Mouse (Mus musculus): ENCODE measurements around the gene Cdca7l. TPM values are rescaled to one million over a fixed set of nuclear protein-coding genes. Genes with fewer than 3 reads are reported as not detected.

Gene Cdca7l
- total and polyA plus RNA-seq, 2 experiments from 2014 or later, result 4.2 to 4.7 TPM

DNA sequence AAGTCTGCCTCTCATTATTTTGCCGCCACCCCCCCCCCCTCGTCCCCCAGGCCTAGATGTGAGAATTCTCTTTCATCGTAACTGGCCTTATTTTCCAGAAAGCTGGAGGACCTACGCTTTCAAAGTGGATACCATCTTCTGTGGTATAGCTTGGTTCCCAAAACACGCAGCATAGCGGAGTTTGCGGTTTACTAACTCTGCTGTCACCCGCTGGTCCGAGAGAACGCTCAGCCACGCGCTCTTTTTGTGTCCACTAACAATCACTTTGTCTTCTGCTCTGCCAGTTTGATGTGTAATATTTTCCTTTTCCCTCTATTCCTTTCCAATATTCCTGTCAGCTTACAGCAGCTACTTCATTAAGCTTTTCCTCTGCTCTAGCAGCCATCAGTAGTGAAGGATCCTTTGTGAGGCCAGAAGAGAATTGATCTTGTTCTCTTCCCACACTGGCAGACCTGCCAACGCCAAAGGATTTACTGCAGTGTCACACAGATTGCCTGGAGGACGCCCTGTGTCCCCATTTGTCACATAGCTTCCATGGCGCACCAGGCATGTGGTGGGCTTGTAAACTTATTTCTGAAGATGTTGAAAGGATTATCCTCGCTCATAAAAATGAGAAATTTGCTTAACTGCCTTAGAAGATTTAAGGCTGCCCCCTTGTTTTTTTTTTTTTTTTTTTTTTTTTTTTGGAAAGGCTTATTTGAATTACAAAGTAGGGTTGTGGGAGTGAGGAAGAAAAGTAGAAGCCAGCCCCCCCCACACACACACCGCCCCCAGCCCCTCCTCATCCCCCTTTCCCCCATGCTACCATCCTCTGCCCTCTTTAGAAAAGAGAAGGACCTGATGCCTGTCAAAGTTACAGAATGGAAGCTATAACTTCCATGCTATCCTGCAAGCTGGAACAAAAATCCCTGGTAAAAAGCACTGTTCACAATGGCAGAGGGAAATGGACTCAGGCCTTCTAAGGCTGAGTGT is 4.6 kb downstream of the Cdca7l start:
- Histone ChIP-seq H3K27me3 (ENCODE audit: insufficient read depth, low read length) (peaks cover 18% of the 10 kb centered on the region), H3K4me2 (ENCODE audit: low read depth) (peak overlapping the region; percentile 39), H3K36me3 (ENCODE audit: insufficient read depth) (no peaks in the 10 kb centered on the region), H3K9me3 (ENCODE audit: low read length) (no peaks in the 10 kb centered on the region), H3K27ac (ENCODE audit: low read depth, low read length) (0 out of 2 replicates have a peak overlapping the region, but pooled peaks have one; percentile 1), H3K9ac (no peak overlapping the region), H3K4me3 (ENCODE audit: low read depth, low read length) (peak overlapping the region; percentile 11; the same call in 1 of the 2 replicates), H3K4me1 (ENCODE audit: insufficient read depth) (peaks cover 7% of the 10 kb centered on the region; the same call in 1 of the 2 replicates)
- no peak for DNase-seq
- 13% methylated on average over 17 of the region's 17 CpGs for WGBS
- no peak for TF ChIP-seq CTCF (IDR thresholded peaks at IDR 0.05; ENCODE audit: low read depth)
- no peak for ATAC-seq

DNA sequence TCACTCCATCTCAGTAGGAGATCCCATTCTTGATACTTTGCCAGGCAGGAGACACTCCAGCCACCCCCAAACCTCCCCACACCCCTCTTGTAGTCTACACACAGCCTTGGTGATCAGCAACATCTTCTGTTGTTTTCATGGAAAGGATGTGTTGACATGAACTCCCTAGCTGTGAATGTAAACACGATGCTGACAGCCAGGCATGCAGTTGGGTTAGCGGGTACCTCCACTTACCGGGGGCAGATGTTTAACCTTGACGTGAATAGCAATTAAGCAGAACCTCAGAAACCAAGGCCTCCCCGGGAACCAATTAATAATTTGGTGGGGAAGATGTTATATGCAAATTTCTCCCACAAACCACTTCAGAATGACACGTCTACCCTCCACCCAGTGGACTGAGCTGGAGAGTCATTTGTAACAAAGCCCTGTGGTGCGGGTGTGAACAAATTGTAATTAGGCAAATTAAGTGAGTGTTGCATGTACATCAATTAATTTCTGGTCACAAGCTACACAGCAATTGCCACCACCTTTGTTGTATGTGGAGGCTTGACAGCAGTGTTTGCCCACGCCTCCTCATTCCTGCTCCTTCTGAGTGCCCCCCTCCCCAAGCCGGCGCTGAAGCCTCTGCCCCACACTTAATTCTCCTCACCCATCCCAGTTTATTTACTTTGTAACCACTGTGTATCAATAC is 5.4 kb downstream of the Cdca7l start:
- no peak overlapping the region for H3K4me2 ChIP-seq (ENCODE audit: low read depth)

DNA sequence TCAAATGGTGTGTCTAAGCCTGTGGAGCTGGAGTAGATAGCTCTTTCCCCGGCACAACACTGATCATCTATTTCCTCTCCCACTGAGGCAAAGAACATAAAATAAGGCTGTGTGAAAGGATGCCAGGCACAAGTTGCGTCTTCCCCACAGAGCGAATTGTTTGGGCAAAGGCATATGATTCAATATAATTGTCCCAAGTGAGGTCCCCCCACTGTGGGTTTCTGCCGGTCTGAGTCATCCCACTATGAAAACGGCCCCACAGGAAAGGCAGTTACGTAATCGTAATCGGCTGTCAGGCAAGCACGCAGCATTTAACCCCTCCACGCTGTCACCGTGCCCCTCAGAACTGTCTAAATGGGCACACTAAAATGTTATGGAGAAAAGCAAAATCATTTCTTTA is 6.0 kb downstream of the Cdca7l start:
- Histone ChIP-seq H3K36me3 (ENCODE audit: insufficient read depth) (no peaks in the 10 kb centered on the region), H3K4me3 (ENCODE audit: low read depth, low read length) (no peak overlapping the region), H3K27ac (ENCODE audit: low read depth, low read length) (no peak overlapping the region), H3K4me1 (ENCODE audit: insufficient read depth) (peaks cover 7% of the 10 kb centered on the region; the same call in 1 of the 2 replicates), H3K9ac (no peak overlapping the region), H3K9me3 (ENCODE audit: low read length) (no peaks in the 10 kb centered on the region), H3K27me3 (ENCODE audit: insufficient read depth, low read length) (peaks cover 17% of the 10 kb centered on the region), H3K4me2 (ENCODE audit: low read depth) (no peak overlapping the region)
- 25% methylated on average over 11 of the region's 11 CpGs for WGBS
- DNase-seq (no peak), ATAC-seq (peak; percentile 7; the same call in 1 of the 2 replicates)
- TF ChIP-seq CTCF (IDR thresholded peaks at IDR 0.05; ENCODE audit: low read depth), result no peak

More for the DNA sequence above, 5.4 kb downstream of the Cdca7l start:
- H3K36me3 ChIP-seq (ENCODE audit: insufficient read depth), result no peaks in the 10 kb centered on the region
- peaks cover 18% of the 10 kb centered on the region for H3K27me3 ChIP-seq (ENCODE audit: insufficient read depth, low read length)
- H3K9ac ChIP-seq, result no peak overlapping the region
- H3K9me3 ChIP-seq (ENCODE audit: low read length), result no peaks in the 10 kb centered on the region
- peak; percentile 23; the same call in 1 of the 2 replicates for ATAC-seq
- peaks cover 7% of the 10 kb centered on the region; the same call in 1 of the 2 replicates for H3K4me1 ChIP-seq (ENCODE audit: insufficient read depth)
- no peak overlapping the region for H3K27ac ChIP-seq (ENCODE audit: low read depth, low read length)
- WGBS, result 21% methylated on average over 10 of the region's 10 CpGs
- H3K4me3 ChIP-seq (ENCODE audit: low read depth, low read length), result no peak overlapping the region
- TF ChIP-seq CTCF (IDR thresholded peaks at IDR 0.05; ENCODE audit: low read depth), result no peak
- DNase-seq, result no peak

DNA sequence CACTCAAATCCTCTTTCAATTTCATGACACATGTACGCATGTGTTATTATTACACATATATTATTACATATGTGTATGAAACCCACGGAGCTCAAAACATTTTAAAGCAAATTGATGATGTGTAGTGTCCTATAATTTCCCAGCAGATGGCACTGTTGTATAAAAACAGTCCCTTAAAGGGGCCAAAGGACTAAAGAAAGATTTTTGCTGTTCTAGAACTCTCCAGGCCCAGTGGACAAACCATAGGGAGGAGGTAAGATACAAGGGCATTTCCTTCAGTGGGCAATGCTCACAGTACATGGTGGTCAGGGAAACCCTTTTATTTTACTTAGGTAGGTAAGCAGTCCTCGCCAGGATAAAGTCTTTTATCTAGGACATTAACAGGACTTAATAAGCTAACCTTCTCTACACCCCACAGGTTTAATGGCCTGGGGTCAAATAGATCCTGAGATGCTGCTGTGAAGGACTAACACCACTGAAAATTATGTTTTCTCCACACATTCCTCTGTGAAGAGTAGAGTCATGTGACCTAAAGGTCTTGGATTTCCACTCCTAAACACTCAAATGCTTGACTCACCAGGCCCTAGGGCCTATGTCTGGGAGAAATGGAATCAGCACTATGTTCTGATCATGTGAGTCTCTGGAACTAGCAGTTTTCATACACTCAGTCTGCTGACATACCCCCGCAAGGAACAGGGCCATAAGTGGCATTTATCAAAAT is 16.2 kb downstream of the Cdca7l start:
- peak; percentile 58 for DNase-seq
- H3K4me3 ChIP-seq (ENCODE audit: low read depth, low read length), result no peak overlapping the region
- no peaks in the 10 kb centered on the region for H3K27me3 ChIP-seq (ENCODE audit: insufficient read depth, low read length)
- 48% methylated on average over 4 of the region's 4 CpGs for WGBS
- TF ChIP-seq CTCF (IDR thresholded peaks at IDR 0.05; ENCODE audit: low read depth), result peak; percentile 75
- no peak overlapping the region for H3K4me2 ChIP-seq (ENCODE audit: low read depth)
- no peaks in the 10 kb centered on the region for H3K4me1 ChIP-seq (ENCODE audit: insufficient read depth)
- no peaks in the 10 kb centered on the region for H3K9me3 ChIP-seq (ENCODE audit: low read length)
- H3K9ac ChIP-seq, result no peak overlapping the region
- no peaks in the 10 kb centered on the region for H3K36me3 ChIP-seq (ENCODE audit: insufficient read depth)
- ATAC-seq, result peak; percentile 72
- no peak overlapping the region for H3K27ac ChIP-seq (ENCODE audit: low read depth, low read length)

DNA sequence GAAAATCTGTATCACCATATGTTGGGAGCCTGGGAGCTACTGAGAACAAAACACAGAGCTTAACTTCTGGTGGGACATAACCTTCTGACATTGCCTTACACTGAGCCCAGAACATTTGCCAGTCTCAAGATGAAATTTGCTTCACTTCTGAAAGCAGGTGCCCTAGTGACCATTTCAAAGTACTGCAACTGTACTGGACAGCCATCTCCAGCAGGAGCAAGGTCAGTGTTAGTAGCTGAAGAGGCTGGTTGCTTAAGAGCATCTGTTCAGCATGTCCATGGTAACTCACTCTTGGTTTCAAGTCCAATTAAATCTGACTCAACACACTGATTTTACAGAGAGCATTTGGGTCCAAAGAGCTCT is 16.8 kb downstream of the Cdca7l start:
- Histone ChIP-seq H3K9me3 (ENCODE audit: low read length) (no peaks in the 10 kb centered on the region), H3K4me1 (ENCODE audit: insufficient read depth) (no peaks in the 10 kb centered on the region), H3K27ac (ENCODE audit: low read depth, low read length) (no peak overlapping the region), H3K9ac (no peak overlapping the region), H3K36me3 (ENCODE audit: insufficient read depth) (no peaks in the 10 kb centered on the region), H3K4me2 (ENCODE audit: low read depth) (no peak overlapping the region), H3K4me3 (ENCODE audit: low read depth, low read length) (no peak overlapping the region), H3K27me3 (ENCODE audit: insufficient read depth, low read length) (no peaks in the 10 kb centered on the region)
- TF ChIP-seq CTCF (IDR thresholded peaks at IDR 0.05; ENCODE audit: low read depth), result peak; percentile 56
- DNase-seq (no peak), ATAC-seq (no peak)

DNA sequence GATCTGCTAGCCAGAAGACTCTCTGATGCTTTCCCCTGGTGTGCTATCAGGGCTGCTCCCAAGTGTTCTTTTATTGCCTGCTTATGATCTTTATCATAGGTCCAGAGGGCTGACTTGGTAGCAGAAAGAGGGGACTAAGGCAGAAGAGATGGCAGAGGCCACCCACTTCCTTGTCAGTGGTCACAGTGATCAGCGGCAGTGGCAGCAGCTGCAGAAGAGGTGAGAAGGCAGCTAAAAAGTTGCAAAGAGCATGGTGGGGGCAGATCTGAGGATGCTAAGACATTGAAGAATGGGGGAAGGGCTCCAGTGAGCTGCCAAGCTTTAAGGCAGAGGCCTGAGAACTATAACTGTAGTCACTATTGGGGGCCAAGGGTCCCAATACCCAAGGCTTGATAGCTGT is 17.3 kb downstream of the Cdca7l start:
- WGBS, result 93% methylated on average over 1 of the region's 1 CpGs
- TF ChIP-seq CTCF (IDR thresholded peaks at IDR 0.05; ENCODE audit: low read depth), result no peak
- H3K36me3 ChIP-seq (ENCODE audit: insufficient read depth), result no peaks in the 10 kb centered on the region
- no peaks in the 10 kb centered on the region for H3K9me3 ChIP-seq (ENCODE audit: low read length)
- H3K4me3 ChIP-seq (ENCODE audit: low read depth, low read length), result no peak overlapping the region
- DNase-seq (no peak), ATAC-seq (no peak)
- H3K4me2 ChIP-seq (ENCODE audit: low read depth), result no peak overlapping the region
- no peaks in the 10 kb centered on the region for H3K4me1 ChIP-seq (ENCODE audit: insufficient read depth)
- no peaks in the 10 kb centered on the region for H3K27me3 ChIP-seq (ENCODE audit: insufficient read depth, low read length)
- H3K9ac ChIP-seq, result no peak overlapping the region
- H3K27ac ChIP-seq (ENCODE audit: low read depth, low read length), result no peak overlapping the region

All from forebrain, postnatal 0 days (tissue).